Mouse (Mus musculus) kidney, embryonic 15.5 days (tissue): ENCODE results near the gene Ncor2. TPM values are rescaled to one million over a fixed set of nuclear protein-coding genes. Genes with fewer than 3 reads are reported as not detected.

ENCODE experiments used
- ATAC-seq: fragments of 200-750 bp; cut with Nextera tagmentation; replicated peaks from 2 replicates; pipeline ENCODE4 v1.8.0; 2017; ENCODE audit warnings: moderate TSS enrichment; ENCODE audit not compliant: low FRiP score
- H3K27ac ChIP-seq: fragments of 300-500 bp; sonication (generic); 2 replicates; pipeline ENCODE4 v1.5.1; 2015; ENCODE audit warnings: mild to moderate bottlenecking, inconsistent platforms
- H3K27me3 ChIP-seq: fragments of 300-500 bp; sonication (generic); 2 replicates; pipeline ENCODE4 v1.6.1; 2015; ENCODE audit warnings: inconsistent platforms
- H3K36me3 ChIP-seq: fragments of 300-500 bp; sonication (generic); 2 replicates; pipeline ENCODE4 v1.6.1; 2015; ENCODE audit warnings: inconsistent platforms
- H3K4me1 ChIP-seq: fragments of 300-500 bp; sonication (generic); 2 replicates; pipeline ENCODE4 v1.6.1; 2015; ENCODE audit warnings: inconsistent platforms
- H3K4me2 ChIP-seq: fragments of 300-500 bp; sonication (generic); 2 replicates; pipeline ENCODE4 v1.6.1; 2015; ENCODE audit warnings: moderate library complexity, mild to moderate bottlenecking, inconsistent platforms
- H3K4me3 ChIP-seq: fragments of 300-500 bp; sonication (generic); replicated peaks from 2 replicates; pipeline ENCODE4 v1.5.1; 2015; ENCODE audit warnings: mild to moderate bottlenecking, inconsistent platforms
- H3K9ac ChIP-seq: fragments of 300-500 bp; sonication (generic); 2 replicates; pipeline ENCODE4 v1.6.1; 2015; ENCODE audit warnings: mild to moderate bottlenecking, inconsistent platforms
- H3K9me3 ChIP-seq: fragments of 300-500 bp; sonication (generic); replicated peaks from 2 replicates; pipeline ENCODE4 v1.6.1; 2016; ENCODE audit warnings: inconsistent platforms
- WGBS: fragments of 180-500 bp; shearing (Covaris S2); methylation state at CpG from one replicate; pipeline ENCODE4 v1.1.7; 2015; ENCODE audit warnings: mixed read lengths; 5-methylcytosine and 5-hydroxymethylcytosine counted together
- polyA plus RNA-seq: library from polyadenylated mRNA; unstranded; fragments of >200 nt; fragmentation: Nextera tagmentation; extraction: Ambion mirVana; gene quantifications from 2 replicates; pipeline ENCODE4 v1.2.1, GENCODE M21; 2015

Ncor2 gene
- polyA plus RNA-seq, 1 experiment from 2014 or later, result 28.8 TPM

GRCm38 (mm10) chr5:125138841-125139430 is 40.1 kb downstream of the Ncor2 start:
- 90% methylated on average over 13 of the region's 13 CpGs for WGBS
- no peak for ATAC-seq
- no peaks in the 10 kb centered on the region for H3K27me3 ChIP-seq
- H3K27ac ChIP-seq, result peak overlapping the region; percentile 97; the same call in 1 of the 2 replicates
- H3K4me1 ChIP-seq, result peaks cover 94% of the 10 kb centered on the region
- no peak overlapping the region for H3K4me3 ChIP-seq
- H3K9me3 ChIP-seq, result no peaks in the 10 kb centered on the region
- no peak overlapping the region for H3K4me2 ChIP-seq
- H3K9ac ChIP-seq, result no peak overlapping the region
- no peaks in the 10 kb centered on the region for H3K36me3 ChIP-seq

GRCm38 (mm10) chr5:125137672-125138285 is 41.2 kb downstream of the Ncor2 start:
- 81% methylated on average over 18 of the region's 18 CpGs for WGBS
- no peak overlapping the region for H3K4me2 ChIP-seq

GRCm38 (mm10) chr5:125136996-125137671 is 41.9 kb downstream of the Ncor2 start:
- H3K4me2 ChIP-seq, result no peak overlapping the region
- peaks cover 91% of the 10 kb centered on the region for H3K4me1 ChIP-seq
- no peaks in the 10 kb centered on the region for H3K27me3 ChIP-seq
- H3K9me3 ChIP-seq, result no peaks in the 10 kb centered on the region
- no peak overlapping the region for H3K4me3 ChIP-seq
- ATAC-seq, result no peak
- H3K27ac ChIP-seq, result 0 out of 2 replicates have a peak overlapping the region, but pooled peaks have one; percentile 54
- H3K36me3 ChIP-seq, result no peaks in the 10 kb centered on the region
- 31% methylated on average over 14 of the region's 14 CpGs for WGBS
- H3K9ac ChIP-seq, result peak overlapping the region; percentile 18; the same call in 1 of the 2 replicates

More at GRCm38 (mm10) chr5:125137672-125138285, 41.2 kb downstream of the Ncor2 start:
- no peak for ATAC-seq
- Histone ChIP-seq H3K27me3 (no peaks in the 10 kb centered on the region), H3K9ac (no peak overlapping the region), H3K36me3 (no peaks in the 10 kb centered on the region), H3K9me3 (no peaks in the 10 kb centered on the region), H3K27ac (0 out of 2 replicates have a peak overlapping the region, but pooled peaks have one; percentile 54), H3K4me3 (no peak overlapping the region), H3K4me1 (peaks cover 92% of the 10 kb centered on the region)

- 47% methylated on average over 5 of the region's 5 CpGs for WGBS
- peaks cover 91% of the 10 kb centered on the region for H3K4me1 ChIP-seq
- no peak overlapping the region for H3K4me3 ChIP-seq
- H3K9me3 ChIP-seq, result no peaks in the 10 kb centered on the region
- no peaks in the 10 kb centered on the region for H3K27me3 ChIP-seq
- no peak for ATAC-seq
- H3K9ac ChIP-seq, result peak overlapping the region; percentile 18; the same call in 1 of the 2 replicates
- no peaks in the 10 kb centered on the region for H3K36me3 ChIP-seq
- H3K4me2 ChIP-seq, result no peak overlapping the region
- H3K27ac ChIP-seq, result 0 out of 2 replicates have a peak overlapping the region, but pooled peaks have one; percentile 54
Measured at GRCm38 (mm10) chr5:125136296-125136995, 42.6 kb downstream of the Ncor2 start.

GRCm38 (mm10) chr5:125134795-125135468 is 44.1 kb downstream of the Ncor2 start:
- H3K9ac ChIP-seq, result no peak overlapping the region

GRCm38 (mm10) chr5:125134391-125134790 is 44.6 kb downstream of the Ncor2 start:
- Histone ChIP-seq H3K4me3 (no peak overlapping the region), H3K27ac (peak overlapping the region; percentile 89), H3K9me3 (no peaks in the 10 kb centered on the region), H3K4me1 (peaks cover 91% of the 10 kb centered on the region), H3K27me3 (no peaks in the 10 kb centered on the region), H3K36me3 (no peaks in the 10 kb centered on the region), H3K4me2 (0 out of 2 replicates have a peak overlapping the region, but pooled peaks have one; percentile 12), H3K9ac (no peak overlapping the region)
- WGBS, result 30% methylated on average over 7 of the region's 7 CpGs
- ATAC-seq, result peak; percentile 30

More at GRCm38 (mm10) chr5:125134795-125135468, 44.1 kb downstream of the Ncor2 start:
- peaks cover 91% of the 10 kb centered on the region for H3K4me1 ChIP-seq
- H3K4me2 ChIP-seq, result peak overlapping the region; percentile 12; the same call in 1 of the 2 replicates
- peak overlapping the region; percentile 89 for H3K27ac ChIP-seq
- ATAC-seq, result peak; percentile 76
- no peaks in the 10 kb centered on the region for H3K36me3 ChIP-seq
- WGBS, result 27% methylated on average over 11 of the region's 11 CpGs
- no peak overlapping the region for H3K4me3 ChIP-seq
- no peaks in the 10 kb centered on the region for H3K27me3 ChIP-seq
- H3K9me3 ChIP-seq, result no peaks in the 10 kb centered on the region

- H3K4me2 ChIP-seq, result no peak overlapping the region
- no peaks in the 10 kb centered on the region for H3K9me3 ChIP-seq
- no peaks in the 10 kb centered on the region for H3K27me3 ChIP-seq
- H3K4me1 ChIP-seq, result peaks cover 91% of the 10 kb centered on the region
- peak overlapping the region; percentile 89 for H3K27ac ChIP-seq
- 64% methylated on average over 4 of the region's 4 CpGs for WGBS
- no peaks in the 10 kb centered on the region for H3K36me3 ChIP-seq
- ATAC-seq, result no peak
- no peak overlapping the region for H3K4me3 ChIP-seq
- no peak overlapping the region for H3K9ac ChIP-seq
Measured at GRCm38 (mm10) chr5:125133651-125134050, 45.4 kb downstream of the Ncor2 start.

GRCm38 (mm10) chr5:125132566-125133260 is 46.3 kb downstream of the Ncor2 start:
- Histone ChIP-seq H3K36me3 (no peaks in the 10 kb centered on the region), H3K4me2 (no peak overlapping the region), H3K9ac (no peak overlapping the region), H3K4me1 (peaks cover 90% of the 10 kb centered on the region), H3K27ac (no peak overlapping the region), H3K9me3 (no peaks in the 10 kb centered on the region), H3K4me3 (no peak overlapping the region), H3K27me3 (no peaks in the 10 kb centered on the region)
- no peak for ATAC-seq
- 90% methylated on average over 13 of the region's 13 CpGs for WGBS

GRCm38 (mm10) chr5:125132069-125132468 is 47.0 kb downstream of the Ncor2 start:
- Histone ChIP-seq H3K4me1 (peaks cover 86% of the 10 kb centered on the region), H3K27me3 (no peaks in the 10 kb centered on the region), H3K9ac (no peak overlapping the region), H3K4me3 (no peak overlapping the region), H3K36me3 (no peaks in the 10 kb centered on the region), H3K9me3 (no peaks in the 10 kb centered on the region), H3K4me2 (no peak overlapping the region), H3K27ac (peak overlapping the region; percentile 48; the same call in 1 of the 2 replicates)
- 82% methylated on average over 2 of the region's 2 CpGs for WGBS
- ATAC-seq, result no peak

GRCm38 (mm10) chr5:125130406-125130805 is 48.6 kb downstream of the Ncor2 start:
- no peak overlapping the region for H3K9ac ChIP-seq
- no peak for ATAC-seq
- no peak overlapping the region for H3K27ac ChIP-seq
- H3K4me1 ChIP-seq, result peaks cover 88% of the 10 kb centered on the region
- no peaks in the 10 kb centered on the region for H3K36me3 ChIP-seq
- H3K4me3 ChIP-seq, result no peak overlapping the region
- H3K4me2 ChIP-seq, result no peak overlapping the region
- no peaks in the 10 kb centered on the region for H3K27me3 ChIP-seq
- H3K9me3 ChIP-seq, result no peaks in the 10 kb centered on the region
- WGBS, result 88% methylated on average over 3 of the region's 3 CpGs

- H3K36me3 ChIP-seq, result peaks cover 11% of the 10 kb centered on the region
- H3K9ac ChIP-seq, result no peak overlapping the region
- 31% methylated on average over 14 of the region's 14 CpGs for WGBS
- H3K27ac ChIP-seq, result peak overlapping the region; percentile 61; the same call in 1 of the 2 replicates
- H3K9me3 ChIP-seq, result no peaks in the 10 kb centered on the region
- H3K4me1 ChIP-seq, result peaks cover 82% of the 10 kb centered on the region
- H3K4me2 ChIP-seq, result no peak overlapping the region
- ATAC-seq, result 0 out of 2 replicates have a peak, but pooled peaks have one; percentile 16
- no peak overlapping the region for H3K4me3 ChIP-seq
- H3K27me3 ChIP-seq, result no peaks in the 10 kb centered on the region
Measured at GRCm38 (mm10) chr5:125128939-125129385, 50.1 kb downstream of the Ncor2 start.
